Mouse (Mus musculus): Measurements from ENCODE around the gene Agrp.

- TF ChIP-seq POLR2A (IDR thresholded peaks at IDR 0.05; ENCODE audit: insufficient read depth, low read length) (no peak), EP300 (IDR thresholded peaks at IDR 0.05; ENCODE audit: insufficient read depth, low read depth, low read length) (no peak), CTCF (IDR thresholded peaks at IDR 0.05; ENCODE audit: low read depth, low read length) (no peak)
These were observed 49.4 kb upstream of the Agrp start for GRCm38 (mm10) chr8:105686551-105686950.
